Mouse (Mus musculus): ENCODE data around the gene Rnft2. TPM values are rescaled to one million over a fixed set of nuclear protein-coding genes. Genes with fewer than 3 reads are reported as not detected.

Rnft2 gene
- polyA plus RNA-seq, 1 experiment from 2014 or later = 0.96 TPM

DNA sequence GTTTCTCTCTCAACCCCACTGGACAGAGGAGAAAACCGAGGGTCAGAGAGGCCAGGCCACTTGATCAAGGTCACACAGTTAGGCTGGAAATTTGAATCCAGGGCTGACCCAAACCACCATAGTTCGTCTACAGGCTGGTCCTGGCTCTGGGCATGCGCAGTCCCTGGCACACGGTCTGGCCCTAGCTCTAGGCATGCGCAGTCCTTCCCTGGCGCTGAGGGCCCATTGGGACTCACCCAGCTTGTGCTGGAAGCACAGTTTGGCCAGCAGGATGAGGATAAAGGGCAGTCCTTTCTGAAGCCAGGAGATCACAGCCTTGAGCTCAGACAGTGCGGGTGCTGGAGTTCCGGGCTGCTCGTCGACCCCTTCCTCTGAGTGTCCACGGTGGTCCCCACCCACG, 8.0 kb downstream of the Rnft2 start:
- Histone ChIP-seq H3K9me3 (replicated peaks; ENCODE audit: control insufficient read depth, low read length) (no peaks in the 10 kb centered on the region), H3K27me3 (ENCODE audit: control insufficient read depth, insufficient read depth, low read length) (no peaks in the 10 kb centered on the region), H3K27ac (ENCODE audit: low read length) (no peak overlapping the region), H3K9ac (ENCODE audit: low read length) (no peak overlapping the region), H3K36me3 (ENCODE audit: control insufficient read depth, insufficient read depth) (no peaks in the 10 kb centered on the region), H3K4me2 (ENCODE audit: low read depth, low read length) (no peak overlapping the region), H3K4me3 (ENCODE audit: low read length) (no peak overlapping the region), H3K4me1 (ENCODE audit: control insufficient read depth, insufficient read depth, low read length) (no peaks in the 10 kb centered on the region)
- 78% methylated on average over 12 of the region's 12 CpGs for WGBS
- no peak for ATAC-seq (replicated peaks; ENCODE audit: extremely low read depth, insufficient read depth, low FRiP score)

DNA sequence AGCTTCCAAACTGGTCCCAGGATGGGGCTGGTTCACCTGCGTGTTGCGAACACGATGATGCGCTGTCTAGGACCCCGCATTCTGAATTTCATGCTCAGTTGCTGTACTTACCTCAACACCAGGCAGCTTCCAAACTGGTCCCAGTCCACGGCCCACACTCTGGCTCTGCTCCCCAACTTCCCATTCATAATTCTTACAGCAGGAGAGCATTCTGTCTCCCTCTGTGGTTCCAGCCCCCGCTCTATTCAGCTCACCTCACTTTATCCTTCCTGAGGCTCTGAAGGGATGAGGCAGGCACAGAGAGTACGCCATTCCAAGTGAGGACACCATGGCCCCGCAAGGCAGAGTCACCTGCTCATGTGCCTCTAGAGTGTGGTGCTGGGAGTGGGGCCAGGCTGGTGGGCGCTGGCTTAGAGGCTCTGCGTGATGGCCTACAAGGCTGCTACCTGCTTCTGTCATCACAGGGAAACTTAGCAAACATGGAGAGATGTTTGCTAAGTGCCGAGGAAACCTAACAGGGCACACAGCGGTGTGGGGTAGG, 14.8 kb downstream of the Rnft2 start:
- no peak overlapping the region for H3K4me2 ChIP-seq (ENCODE audit: low read depth, low read length)
- H3K9me3 ChIP-seq (replicated peaks; ENCODE audit: control insufficient read depth, low read length) = no peaks in the 10 kb centered on the region
- no peaks in the 10 kb centered on the region for H3K27me3 ChIP-seq (ENCODE audit: control insufficient read depth, insufficient read depth, low read length)
- WGBS = 84% methylated on average over 13 of the region's 13 CpGs
- no peak overlapping the region for H3K27ac ChIP-seq (ENCODE audit: low read length)
- H3K36me3 ChIP-seq (ENCODE audit: control insufficient read depth, insufficient read depth) = no peaks in the 10 kb centered on the region
- H3K4me1 ChIP-seq (ENCODE audit: control insufficient read depth, insufficient read depth, low read length) = no peaks in the 10 kb centered on the region
- no peak overlapping the region for H3K4me3 ChIP-seq (ENCODE audit: low read length)
- no peak overlapping the region for H3K9ac ChIP-seq (ENCODE audit: low read length)
- ATAC-seq (replicated peaks; ENCODE audit: extremely low read depth, insufficient read depth, low FRiP score) = no peak

DNA sequence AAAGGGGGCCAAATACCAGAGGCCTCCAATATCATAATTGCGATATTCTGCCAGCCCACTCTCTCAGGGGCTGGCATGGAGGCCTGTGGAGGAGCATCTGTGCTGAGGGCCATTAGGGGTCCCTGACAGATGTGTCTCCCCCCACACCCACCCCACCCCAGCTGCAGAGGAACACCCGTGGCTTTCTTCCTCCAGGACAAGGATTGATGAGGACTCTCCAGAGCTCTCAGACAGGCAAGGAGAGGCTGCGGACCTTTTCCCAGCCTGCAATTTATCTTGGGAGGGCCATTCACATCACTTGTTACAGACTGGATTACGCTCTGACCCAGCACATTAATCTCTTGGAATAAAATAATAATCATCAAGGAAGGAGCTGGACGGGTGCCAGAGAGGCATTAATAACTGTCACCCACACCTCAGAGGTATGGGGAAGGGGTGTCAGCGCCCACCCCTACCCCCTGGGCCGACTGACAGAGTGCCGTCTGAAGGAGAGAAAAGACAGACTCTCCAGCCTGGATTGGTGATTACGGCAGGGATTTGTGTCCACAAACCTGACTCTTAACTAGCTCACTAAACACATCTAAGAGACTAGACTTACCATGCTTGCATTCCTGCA, 21.7 kb downstream of the Rnft2 start:
- Histone ChIP-seq H3K27ac (ENCODE audit: low read length) (no peak overlapping the region), H3K27me3 (ENCODE audit: control insufficient read depth, insufficient read depth, low read length) (no peaks in the 10 kb centered on the region), H3K9ac (ENCODE audit: low read length) (no peak overlapping the region), H3K4me2 (ENCODE audit: low read depth, low read length) (no peak overlapping the region), H3K4me3 (ENCODE audit: low read length) (no peak overlapping the region), H3K36me3 (ENCODE audit: control insufficient read depth, insufficient read depth) (peaks cover 4% of the 10 kb centered on the region; the same call in 1 of the 2 replicates), H3K4me1 (ENCODE audit: control insufficient read depth, insufficient read depth, low read length) (no peaks in the 10 kb centered on the region), H3K9me3 (replicated peaks; ENCODE audit: control insufficient read depth, low read length) (no peaks in the 10 kb centered on the region)
- no peak for ATAC-seq (replicated peaks; ENCODE audit: extremely low read depth, insufficient read depth, low FRiP score)
- 56% methylated on average over 9 of the region's 9 CpGs for WGBS

DNA sequence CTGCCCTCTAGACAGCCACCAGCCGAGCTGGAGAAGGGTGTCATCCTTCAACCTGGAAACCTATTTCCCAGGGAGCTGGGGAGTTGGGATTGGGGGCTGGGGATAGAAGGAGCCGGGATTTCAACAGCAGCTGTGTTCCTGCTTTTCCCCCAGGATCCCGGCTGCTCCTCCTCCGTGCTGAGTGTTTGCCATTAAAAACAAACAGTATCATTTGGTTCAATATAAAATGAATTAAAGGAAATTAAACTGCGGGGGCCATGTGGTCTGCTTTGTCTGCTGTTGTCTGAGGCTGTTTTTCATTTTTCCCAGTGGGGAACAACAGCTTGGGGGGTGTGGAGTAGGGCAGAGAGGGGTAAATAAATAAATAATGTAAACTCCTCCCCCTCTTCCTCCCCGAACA, 27.5 kb downstream of the Rnft2 start:
- H3K4me2 ChIP-seq (ENCODE audit: low read depth, low read length) = no peak overlapping the region
- no peak overlapping the region for H3K9ac ChIP-seq (ENCODE audit: low read length)
- peaks cover 3% of the 10 kb centered on the region for H3K4me1 ChIP-seq (ENCODE audit: control insufficient read depth, insufficient read depth, low read length)
- no peak overlapping the region for H3K4me3 ChIP-seq (ENCODE audit: low read length)
- ATAC-seq (replicated peaks; ENCODE audit: extremely low read depth, insufficient read depth, low FRiP score) = no peak
- 49% methylated on average over 6 of the region's 6 CpGs for WGBS
- peaks cover 4% of the 10 kb centered on the region; the same call in 1 of the 2 replicates for H3K36me3 ChIP-seq (ENCODE audit: control insufficient read depth, insufficient read depth)
- no peaks in the 10 kb centered on the region for H3K9me3 ChIP-seq (replicated peaks; ENCODE audit: control insufficient read depth, low read length)
- no peak overlapping the region; the same call in 1 of the 2 replicates for H3K27ac ChIP-seq (ENCODE audit: low read length)
- H3K27me3 ChIP-seq (ENCODE audit: control insufficient read depth, insufficient read depth, low read length) = peaks cover 3% of the 10 kb centered on the region; the same call in 1 of the 2 replicates

DNA sequence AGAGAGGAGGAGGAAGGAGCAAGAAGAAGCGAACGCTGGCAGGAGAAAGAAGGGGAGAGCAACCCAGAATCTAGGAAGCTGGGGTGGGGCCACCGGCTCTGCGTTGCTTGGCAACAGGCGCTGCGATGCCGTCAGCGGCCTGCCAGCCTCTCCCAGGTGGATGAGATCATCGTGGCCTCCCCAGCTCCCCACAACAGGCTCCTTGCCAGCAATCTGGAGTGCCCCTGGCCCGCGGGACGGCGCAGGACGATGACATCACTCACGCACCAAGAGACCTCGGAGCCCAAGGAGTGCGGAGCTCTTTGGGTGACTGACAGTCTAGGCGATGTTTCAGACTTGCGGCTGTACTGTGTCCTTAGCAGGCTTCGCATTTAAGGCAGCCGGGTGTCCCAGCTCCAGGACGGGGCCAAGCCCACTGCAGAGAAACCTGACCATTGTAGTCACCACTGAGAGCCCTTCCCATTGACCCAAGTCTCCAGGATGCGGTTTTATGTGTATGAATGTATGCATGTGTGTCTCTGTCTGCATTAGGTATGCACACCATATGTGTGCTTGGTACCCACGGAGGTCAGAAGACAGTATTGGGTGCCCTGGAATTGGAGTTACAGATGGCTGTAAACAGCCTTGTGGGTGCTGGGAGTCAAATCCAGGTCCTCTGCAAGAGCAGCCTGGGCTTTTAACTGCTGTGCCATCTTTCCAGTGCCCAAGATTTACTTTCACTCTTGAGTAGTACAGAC, 30.3 kb downstream of the Rnft2 start:
- peaks cover 3% of the 10 kb centered on the region; the same call in 1 of the 2 replicates for H3K27me3 ChIP-seq (ENCODE audit: control insufficient read depth, insufficient read depth, low read length)
- H3K4me3 ChIP-seq (ENCODE audit: low read length) = peak overlapping the region; percentile 51
- no peak overlapping the region for H3K27ac ChIP-seq (ENCODE audit: low read length)
- H3K9ac ChIP-seq (ENCODE audit: low read length) = peak overlapping the region; percentile 54
- WGBS = 7% methylated on average over 24 of the region's 24 CpGs
- H3K4me1 ChIP-seq (ENCODE audit: control insufficient read depth, insufficient read depth, low read length) = peaks cover 3% of the 10 kb centered on the region
- H3K9me3 ChIP-seq (replicated peaks; ENCODE audit: control insufficient read depth, low read length) = no peaks in the 10 kb centered on the region
- peak; percentile 84 for ATAC-seq (replicated peaks; ENCODE audit: extremely low read depth, insufficient read depth, low FRiP score)
- H3K4me2 ChIP-seq (ENCODE audit: low read depth, low read length) = peak overlapping the region; percentile 73
- no peaks in the 10 kb centered on the region for H3K36me3 ChIP-seq (ENCODE audit: control insufficient read depth, insufficient read depth)

DNA sequence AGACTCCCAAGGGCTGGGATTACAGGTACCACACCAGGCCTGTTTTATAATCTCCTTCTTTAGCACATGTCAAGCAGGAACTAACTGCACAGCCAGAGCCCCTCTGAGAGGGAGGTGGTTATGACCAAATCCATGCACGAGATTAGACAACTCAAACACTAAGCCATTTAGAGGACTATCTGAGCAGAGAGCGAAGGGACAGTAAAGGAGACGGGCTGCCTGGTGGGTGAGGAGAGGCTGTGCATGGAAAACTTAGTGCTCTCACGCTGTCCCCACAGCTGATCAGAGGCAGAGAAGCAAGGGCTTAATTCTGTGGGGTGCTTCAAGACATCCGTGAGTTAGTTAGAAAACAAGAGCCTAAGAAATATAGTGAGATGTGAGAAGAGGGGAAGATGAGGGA, 30.9 kb downstream of the Rnft2 start:
- Histone ChIP-seq H3K4me2 (ENCODE audit: low read depth, low read length) (peak overlapping the region; percentile 73), H3K27me3 (ENCODE audit: control insufficient read depth, insufficient read depth, low read length) (peaks cover 3% of the 10 kb centered on the region; the same call in 1 of the 2 replicates), H3K4me3 (ENCODE audit: low read length) (peak overlapping the region; percentile 51), H3K9me3 (replicated peaks; ENCODE audit: control insufficient read depth, low read length) (no peaks in the 10 kb centered on the region), H3K9ac (ENCODE audit: low read length) (peak overlapping the region; percentile 54), H3K4me1 (ENCODE audit: control insufficient read depth, insufficient read depth, low read length) (peaks cover 3% of the 10 kb centered on the region), H3K27ac (ENCODE audit: low read length) (no peak overlapping the region), H3K36me3 (ENCODE audit: control insufficient read depth, insufficient read depth) (no peaks in the 10 kb centered on the region)
- 20% methylated on average over 5 of the region's 5 CpGs for WGBS
- 0 out of 2 replicates have a peak, but pooled peaks have one; percentile 21 for ATAC-seq (replicated peaks; ENCODE audit: extremely low read depth, insufficient read depth, low FRiP score)

DNA sequence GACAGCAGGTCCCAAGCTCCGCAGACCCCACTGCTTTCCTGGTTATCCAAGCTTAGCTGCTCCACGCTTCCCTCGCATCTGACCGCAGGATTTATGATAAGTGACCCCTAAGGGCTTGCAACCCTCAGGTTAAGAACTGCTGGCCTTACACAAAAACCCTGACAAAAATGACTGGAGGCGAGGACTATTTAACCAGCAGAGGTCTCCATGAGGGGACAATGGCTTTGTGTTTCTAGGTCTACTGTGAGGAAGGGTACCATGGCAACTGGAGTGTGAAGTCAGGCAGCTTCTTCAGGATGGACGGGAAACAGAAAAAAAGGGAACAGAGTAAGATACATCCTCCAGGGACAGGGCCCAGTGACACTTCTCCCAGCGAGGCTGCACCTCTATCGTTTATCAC, 39.1 kb downstream of the Rnft2 start:
- Histone ChIP-seq H3K9ac (ENCODE audit: low read length) (no peak overlapping the region), H3K27me3 (ENCODE audit: control insufficient read depth, insufficient read depth, low read length) (no peaks in the 10 kb centered on the region), H3K4me2 (ENCODE audit: low read depth, low read length) (no peak overlapping the region), H3K9me3 (replicated peaks; ENCODE audit: control insufficient read depth, low read length) (no peaks in the 10 kb centered on the region), H3K4me1 (ENCODE audit: control insufficient read depth, insufficient read depth, low read length) (no peaks in the 10 kb centered on the region), H3K4me3 (ENCODE audit: low read length) (no peak overlapping the region), H3K27ac (ENCODE audit: low read length) (no peak overlapping the region), H3K36me3 (ENCODE audit: control insufficient read depth, insufficient read depth) (no peaks in the 10 kb centered on the region)
- WGBS = 80% methylated on average over 8 of the region's 8 CpGs
- no peak for ATAC-seq (replicated peaks; ENCODE audit: extremely low read depth, insufficient read depth, low FRiP score)

DNA sequence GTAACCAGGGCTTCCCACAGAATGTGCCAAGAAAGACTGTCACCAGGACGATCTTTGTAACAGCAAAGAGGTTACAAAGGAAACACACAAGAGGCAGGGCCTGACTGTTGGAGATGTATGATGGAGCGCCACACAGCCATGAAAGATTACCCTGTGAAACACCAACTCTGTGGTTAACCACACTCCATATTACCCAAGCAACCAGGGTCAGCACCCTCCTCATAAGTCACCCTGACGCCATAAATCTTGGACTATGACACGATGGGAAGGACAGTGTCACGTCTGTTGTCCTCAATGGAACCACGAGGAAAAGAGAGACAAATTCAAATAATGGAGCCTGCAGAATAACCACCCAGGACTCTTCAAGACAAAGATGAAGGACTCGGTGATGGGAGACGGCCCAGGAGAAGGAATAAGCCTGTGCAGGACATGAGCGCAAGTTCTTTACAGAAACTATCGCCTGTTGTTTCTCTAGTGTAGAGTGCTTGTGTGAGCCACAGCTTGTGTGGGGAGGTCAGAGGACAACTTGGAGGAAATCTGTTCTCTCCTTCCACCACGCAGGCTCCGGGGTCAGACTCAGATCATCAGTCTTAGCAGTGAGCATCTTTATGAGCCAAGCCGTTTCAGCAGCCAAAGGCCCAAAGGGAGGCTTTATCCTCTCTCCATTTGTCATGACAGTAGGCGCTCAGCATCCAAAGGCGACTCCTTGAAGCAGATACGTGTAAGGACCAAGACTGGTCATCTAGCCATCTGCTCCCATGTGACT, 40.1 kb downstream of the Rnft2 start:
- no peak overlapping the region for H3K9ac ChIP-seq (ENCODE audit: low read length)
- H3K4me3 ChIP-seq (ENCODE audit: low read length) = no peak overlapping the region
- no peaks in the 10 kb centered on the region for H3K9me3 ChIP-seq (replicated peaks; ENCODE audit: control insufficient read depth, low read length)
- H3K36me3 ChIP-seq (ENCODE audit: control insufficient read depth, insufficient read depth) = no peaks in the 10 kb centered on the region
- H3K4me2 ChIP-seq (ENCODE audit: low read depth, low read length) = no peak overlapping the region
- WGBS = 71% methylated on average over 16 of the region's 16 CpGs
- H3K4me1 ChIP-seq (ENCODE audit: control insufficient read depth, insufficient read depth, low read length) = no peaks in the 10 kb centered on the region
- H3K27me3 ChIP-seq (ENCODE audit: control insufficient read depth, insufficient read depth, low read length) = no peaks in the 10 kb centered on the region
- no peak for ATAC-seq (replicated peaks; ENCODE audit: extremely low read depth, insufficient read depth, low FRiP score)
- H3K27ac ChIP-seq (ENCODE audit: low read length) = no peak overlapping the region
